Mouse (Mus musculus): Measurements from ENCODE around the gene Lcn12. TPM values are rescaled to one million over a fixed set of nuclear protein-coding genes. Genes with fewer than 3 reads are reported as not detected.

Gene Lcn12
- not detected in 2 replicates for polyA plus RNA-seq (2015; fragmentation: Nextera tagmentation; extraction: Ambion mirVana)

DNA sequence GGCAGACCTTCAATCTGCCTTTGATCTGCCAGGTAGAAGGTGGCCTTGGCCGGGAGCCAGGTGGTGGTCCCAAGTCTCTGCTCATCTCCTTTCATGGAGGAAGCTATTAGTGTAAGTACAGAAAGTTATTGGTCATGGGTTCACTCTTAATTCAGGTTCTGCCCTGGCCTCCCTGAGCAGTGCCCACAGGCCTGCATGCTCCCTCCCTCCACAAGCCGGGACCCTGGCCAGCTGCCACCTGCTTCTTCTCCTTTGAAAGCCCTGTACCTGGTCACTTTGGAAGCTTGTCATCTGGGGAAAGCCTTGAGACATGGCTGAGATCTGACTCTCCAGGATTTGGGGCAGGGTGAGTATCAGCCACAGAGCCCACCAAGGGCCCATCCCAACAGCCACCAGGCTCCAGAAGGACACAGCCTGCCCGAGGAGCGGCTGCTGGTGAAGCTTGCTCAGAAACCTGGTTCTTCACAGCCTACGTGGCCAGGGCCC, at the start of gene Lcn12:
TSS of gene Lcn12 (minus strand) at position 436 of the 486 bp plus-strand sequence.
- ATAC-seq (replicated peaks; ENCODE audit: low FRiP score, low read depth) = no peak
- no peak within 1 kb of the TSS for H3K4me2 ChIP-seq (ENCODE audit: low read length)
- no peaks in the 10 kb centered on the region for H3K36me3 ChIP-seq (ENCODE audit: insufficient read depth, low read length)
- no peaks in the 10 kb centered on the region for H3K4me1 ChIP-seq (replicated peaks; ENCODE audit: insufficient read depth, low read length)
- no peak within 1 kb of the TSS for H3K27ac ChIP-seq
- 85% methylated on average over 5 of the region's 5 CpGs for WGBS
- no peaks in the 10 kb centered on the region for H3K9me3 ChIP-seq (replicated peaks; ENCODE audit: low read length)
- no peaks in the 10 kb centered on the region for H3K27me3 ChIP-seq (ENCODE audit: insufficient read depth, low read length)
- no peak within 1 kb of the TSS for H3K4me3 ChIP-seq (replicated peaks; ENCODE audit: low read depth, low read length)
- no peak within 1 kb of the TSS for H3K9ac ChIP-seq (ENCODE audit: low read depth, low read length)
- TF ChIP-seq CTCF (IDR thresholded peaks at IDR 0.05; ENCODE audit: low read depth) = no peak
- DNase-seq (ENCODE audit: low spot score) = no peak

DNA sequence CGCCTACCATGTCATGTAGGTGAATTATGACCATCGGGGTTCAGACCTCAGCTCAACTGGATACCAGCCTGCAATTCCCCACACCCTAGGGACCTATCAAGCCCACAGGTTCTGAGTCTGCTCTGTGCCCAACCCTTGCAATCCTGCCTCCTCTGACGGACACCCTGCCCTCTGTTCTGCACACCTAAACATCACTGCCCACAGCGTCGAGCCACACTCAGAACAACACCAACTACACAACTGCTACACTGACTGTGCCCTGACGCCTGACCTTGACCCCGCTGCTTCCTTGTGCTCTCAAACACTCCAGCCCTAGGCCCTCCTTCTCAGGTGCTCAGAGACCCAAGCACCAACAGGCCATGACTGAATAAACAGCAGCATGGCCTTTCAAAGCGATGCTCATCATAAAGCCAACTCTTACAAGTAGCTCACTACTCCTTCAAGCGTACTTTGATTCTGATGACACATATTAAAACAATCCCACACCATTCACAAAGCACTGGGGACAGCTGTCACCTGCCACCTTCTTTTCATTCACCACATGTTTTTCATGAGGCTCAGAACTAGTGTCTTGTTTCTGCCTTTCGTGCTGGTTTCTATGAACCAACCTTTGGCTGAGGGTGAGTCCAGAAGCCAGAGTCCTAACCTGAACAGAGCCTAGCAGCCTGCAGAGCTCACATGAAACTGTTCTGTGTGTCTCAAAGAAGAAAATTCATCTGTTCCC, 48.1 kb upstream of the Lcn12 start:
- Histone ChIP-seq H3K4me2 (ENCODE audit: low read length) (no peak overlapping the region), H3K27ac (peak overlapping the region; percentile 82), H3K27me3 (ENCODE audit: insufficient read depth, low read length) (no peaks in the 10 kb centered on the region), H3K36me3 (ENCODE audit: insufficient read depth, low read length) (peaks cover 14% of the 10 kb centered on the region; the same call in 1 of the 2 replicates), H3K9me3 (replicated peaks; ENCODE audit: low read length) (no peaks in the 10 kb centered on the region), H3K9ac (ENCODE audit: low read depth, low read length) (no peak overlapping the region), H3K4me1 (replicated peaks; ENCODE audit: insufficient read depth, low read length) (peaks cover 8% of the 10 kb centered on the region; the same call in 1 of the 2 replicates), H3K4me3 (replicated peaks; ENCODE audit: low read depth, low read length) (no peak overlapping the region)
- ATAC-seq (replicated peaks; ENCODE audit: low FRiP score, low read depth) (0 out of 2 replicates have a peak, but pooled peaks have one; percentile 4), DNase-seq (ENCODE audit: low spot score) (no peak)
- WGBS = 37% methylated on average over 10 of the region's 10 CpGs
- TF ChIP-seq CTCF (IDR thresholded peaks at IDR 0.05; ENCODE audit: low read depth) = no peak

DNA sequence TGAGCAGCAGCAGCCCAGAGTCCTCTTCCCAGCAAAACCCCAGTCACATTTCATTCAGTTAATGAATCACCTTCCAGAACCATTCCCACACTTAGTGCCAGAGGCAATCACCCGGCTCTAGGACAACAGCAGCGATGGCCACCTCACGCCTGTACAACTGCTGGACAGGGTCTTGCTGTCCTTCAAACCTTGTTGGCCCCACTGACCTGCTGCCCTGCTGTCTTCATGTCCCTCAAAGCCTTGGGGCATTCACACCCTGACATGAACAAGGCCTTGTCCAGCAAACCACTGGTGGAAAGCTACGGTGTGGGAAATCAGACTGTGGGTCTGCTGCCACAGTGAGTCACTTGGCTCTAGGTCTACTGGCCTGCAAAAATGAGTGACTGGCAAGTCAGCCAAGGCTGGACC, 46.8 kb upstream of the Lcn12 start:
- Histone ChIP-seq H3K9ac (ENCODE audit: low read depth, low read length) (no peak overlapping the region), H3K27ac (peak overlapping the region; percentile 82), H3K4me3 (replicated peaks; ENCODE audit: low read depth, low read length) (no peak overlapping the region), H3K36me3 (ENCODE audit: insufficient read depth, low read length) (peaks cover 24% of the 10 kb centered on the region; the same call in 1 of the 2 replicates), H3K27me3 (ENCODE audit: insufficient read depth, low read length) (no peaks in the 10 kb centered on the region), H3K4me2 (ENCODE audit: low read length) (no peak overlapping the region), H3K9me3 (replicated peaks; ENCODE audit: low read length) (no peaks in the 10 kb centered on the region), H3K4me1 (replicated peaks; ENCODE audit: insufficient read depth, low read length) (peaks cover 8% of the 10 kb centered on the region; the same call in 1 of the 2 replicates)
- TF ChIP-seq CTCF (IDR thresholded peaks at IDR 0.05; ENCODE audit: low read depth) = no peak
- no peak for DNase-seq (ENCODE audit: low spot score)
- WGBS = 70% methylated on average over 4 of the region's 4 CpGs
- peak; percentile 64 for ATAC-seq (replicated peaks; ENCODE audit: low FRiP score, low read depth)

DNA sequence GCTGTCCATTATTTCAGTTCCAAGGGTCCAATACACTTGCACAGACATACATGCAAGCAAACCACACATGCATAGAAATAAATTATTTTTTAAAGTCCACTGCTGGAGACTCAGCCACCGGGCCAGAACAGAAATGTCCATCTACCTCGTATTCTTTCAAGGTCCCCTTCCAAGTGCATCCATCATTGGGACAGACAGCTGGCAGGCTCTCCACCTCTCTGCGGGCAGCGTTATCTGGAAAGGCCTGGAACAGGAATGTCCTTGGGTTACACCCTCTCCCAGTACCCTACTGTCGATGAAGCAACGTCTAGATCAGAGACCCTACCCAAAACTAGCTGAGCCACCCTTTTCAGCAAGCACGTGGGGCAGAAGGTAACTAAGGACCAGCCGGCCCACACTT, 42.8 kb upstream of the Lcn12 start:
- Histone ChIP-seq H3K9ac (ENCODE audit: low read depth, low read length) (no peak overlapping the region), H3K27ac (no peak overlapping the region), H3K4me1 (replicated peaks; ENCODE audit: insufficient read depth, low read length) (peaks cover 4% of the 10 kb centered on the region; the same call in 1 of the 2 replicates), H3K4me2 (ENCODE audit: low read length) (no peak overlapping the region), H3K4me3 (replicated peaks; ENCODE audit: low read depth, low read length) (no peak overlapping the region), H3K27me3 (ENCODE audit: insufficient read depth, low read length) (no peaks in the 10 kb centered on the region), H3K36me3 (ENCODE audit: insufficient read depth, low read length) (peaks cover 46% of the 10 kb centered on the region; the same call in 1 of the 2 replicates), H3K9me3 (replicated peaks; ENCODE audit: low read length) (no peaks in the 10 kb centered on the region)
- no peak for DNase-seq (ENCODE audit: low spot score)
- 84% methylated on average over 8 of the region's 8 CpGs for WGBS
- no peak for ATAC-seq (replicated peaks; ENCODE audit: low FRiP score, low read depth)
- TF ChIP-seq CTCF (IDR thresholded peaks at IDR 0.05; ENCODE audit: low read depth) = no peak

DNA sequence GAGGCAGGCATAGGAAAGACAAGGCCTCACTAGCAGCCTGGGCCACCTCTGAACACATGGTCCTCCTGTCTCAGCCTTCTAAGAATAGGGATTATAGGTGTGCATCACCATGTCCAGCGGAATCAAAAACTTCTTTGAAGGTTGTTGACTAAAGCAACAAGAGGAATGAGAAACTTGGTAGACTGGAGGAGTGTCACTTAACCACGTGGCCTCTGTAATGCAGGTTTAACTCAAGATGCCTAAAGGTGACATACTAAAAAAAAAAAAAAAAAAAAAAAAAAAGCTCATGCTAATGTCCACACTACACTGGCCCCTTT, 41.1 kb upstream of the Lcn12 start:
- Histone ChIP-seq H3K9me3 (replicated peaks; ENCODE audit: low read length) (no peaks in the 10 kb centered on the region), H3K27ac (no peak overlapping the region), H3K4me3 (replicated peaks; ENCODE audit: low read depth, low read length) (no peak overlapping the region), H3K4me2 (ENCODE audit: low read length) (no peak overlapping the region), H3K4me1 (replicated peaks; ENCODE audit: insufficient read depth, low read length) (no peaks in the 10 kb centered on the region; the same call in 1 of the 2 replicates), H3K9ac (ENCODE audit: low read depth, low read length) (no peak overlapping the region), H3K27me3 (ENCODE audit: insufficient read depth, low read length) (no peaks in the 10 kb centered on the region), H3K36me3 (ENCODE audit: insufficient read depth, low read length) (peaks cover 58% of the 10 kb centered on the region; the same call in 1 of the 2 replicates)
- DNase-seq (ENCODE audit: low spot score) = no peak
- no peak for TF ChIP-seq CTCF (IDR thresholded peaks at IDR 0.05; ENCODE audit: low read depth)
- WGBS = 94% methylated on average over 2 of the region's 2 CpGs
- no peak for ATAC-seq (replicated peaks; ENCODE audit: low FRiP score, low read depth)

DNA sequence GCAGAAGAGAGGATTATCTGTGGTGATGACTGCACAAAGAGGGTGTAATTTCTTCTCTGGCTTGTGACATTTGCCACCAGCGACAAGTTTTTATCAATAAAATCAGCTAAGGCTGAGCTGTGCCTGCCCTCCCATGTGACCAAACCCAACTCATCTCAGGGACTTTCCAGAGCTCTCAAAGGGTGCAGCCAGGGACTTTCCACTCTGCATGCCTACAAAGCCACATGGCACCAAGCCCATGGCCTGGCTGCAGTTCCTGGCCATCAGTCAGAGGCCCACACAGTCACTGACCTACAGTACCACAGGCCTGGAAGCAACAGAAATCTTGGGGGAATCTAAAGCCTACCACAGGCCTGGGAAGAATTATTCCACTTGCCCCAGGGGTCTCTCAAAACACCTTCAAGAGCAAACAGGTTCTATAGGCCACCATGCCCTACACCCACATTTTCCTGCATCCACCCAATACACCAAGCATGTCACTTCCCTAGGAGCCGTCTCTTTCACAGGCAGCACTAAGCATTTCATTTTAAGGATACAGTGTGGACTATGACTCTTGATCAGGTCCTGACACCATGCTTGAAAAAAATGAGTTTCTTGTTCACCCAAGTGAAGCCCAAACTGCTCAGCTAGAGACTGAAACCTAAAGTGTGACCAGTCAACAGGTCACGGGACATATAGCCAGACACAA, 40.6 kb upstream of the Lcn12 start:
- DNase-seq (ENCODE audit: low spot score) (no peak), ATAC-seq (replicated peaks; ENCODE audit: low FRiP score, low read depth) (no peak)
- H3K36me3 ChIP-seq (ENCODE audit: insufficient read depth, low read length) = peaks cover 60% of the 10 kb centered on the region
- no peak for TF ChIP-seq CTCF (IDR thresholded peaks at IDR 0.05; ENCODE audit: low read depth)
- no peaks in the 10 kb centered on the region for H3K27me3 ChIP-seq (ENCODE audit: insufficient read depth, low read length)
- H3K27ac ChIP-seq = 0 out of 2 replicates have a peak overlapping the region, but pooled peaks have one; percentile 13
- no peak overlapping the region for H3K4me2 ChIP-seq (ENCODE audit: low read length)
- no peaks in the 10 kb centered on the region for H3K9me3 ChIP-seq (replicated peaks; ENCODE audit: low read length)
- no peak overlapping the region for H3K9ac ChIP-seq (ENCODE audit: low read depth, low read length)
- WGBS = 82% methylated on average over 3 of the region's 3 CpGs
- no peaks in the 10 kb centered on the region for H3K4me1 ChIP-seq (replicated peaks; ENCODE audit: insufficient read depth, low read length)
- no peak overlapping the region for H3K4me3 ChIP-seq (replicated peaks; ENCODE audit: low read depth, low read length)

All from kidney, postnatal 0 days (tissue).